Mouse (Mus musculus) hindbrain, embryonic 15.5 days (tissue): ENCODE data around the gene Fam50b. TPM values are rescaled to one million over a fixed set of nuclear protein-coding genes. Genes with fewer than 3 reads are reported as not detected.
A peak's percentile ranks its signal among the peaks of the same experiment; 100 is the strongest.

Experiments used
- ATAC-seq: fragments of 200-750 bp; cut with Nextera tagmentation; 2 replicates; pipeline ENCODE4 v1.8.0; 2017; ENCODE audit warnings: low read depth, moderate number of reproducible peaks, moderate TSS enrichment; ENCODE audit not compliant: low FRiP score
- H3K27ac ChIP-seq: fragments of 300-500 bp; sonication (generic); replicated peaks from 2 replicates; pipeline ENCODE4 v1.5.1; 2015; ENCODE audit warnings: mild to moderate bottlenecking, inconsistent platforms
- H3K27me3 ChIP-seq: fragments of 300-500 bp; sonication (generic); 2 replicates; pipeline ENCODE4 v1.6.1; 2015; ENCODE audit warnings: control low read depth, inconsistent platforms
- H3K36me3 ChIP-seq: fragments of 300-500 bp; sonication (generic); 2 replicates; pipeline ENCODE4 v1.6.1; 2015; ENCODE audit warnings: control low read depth, inconsistent platforms
- H3K4me1 ChIP-seq: fragments of 300-500 bp; sonication (generic); replicated peaks from 2 replicates; pipeline ENCODE4 v1.6.1; 2015; ENCODE audit warnings: control low read depth, inconsistent platforms
- H3K4me2 ChIP-seq: fragments of 300-500 bp; sonication (generic); 2 replicates; pipeline ENCODE4 v1.6.1; 2015; ENCODE audit warnings: moderate library complexity, mild to moderate bottlenecking, inconsistent platforms
- H3K4me3 ChIP-seq: fragments of 300-500 bp; sonication (generic); 2 replicates; pipeline ENCODE4 v1.5.1; 2015; ENCODE audit warnings: mild to moderate bottlenecking, inconsistent platforms
- H3K9ac ChIP-seq: fragments of 300-500 bp; sonication (generic); 2 replicates; pipeline ENCODE4 v1.6.1; 2015; ENCODE audit warnings: inconsistent platforms
- H3K9me3 ChIP-seq: fragments of 300-500 bp; sonication (generic); 2 replicates; pipeline ENCODE4 v1.6.1; 2016; ENCODE audit warnings: control low read depth, inconsistent platforms
- WGBS: fragments of 180-500 bp; shearing (Covaris S2); methylation state at CpG from one replicate; pipeline ENCODE4 v1.1.7; 2015; 5-methylcytosine and 5-hydroxymethylcytosine counted together
- polyA plus RNA-seq: library from polyadenylated mRNA; unstranded; fragments of >200 nt; fragmentation: Nextera tagmentation; extraction: Ambion mirVana; gene quantifications from 2 replicates; pipeline ENCODE4 v1.2.1, GENCODE M21; 2015

The Fam50b gene
- polyA plus RNA-seq, 1 experiment from 2014 or later = not detected

GRCm38 (mm10) chr13:34711410-34711809, 23.2 kb upstream of the Fam50b start:
- no peak for ATAC-seq
- Histone ChIP-seq H3K27me3 (no peaks in the 10 kb centered on the region), H3K4me2 (no peak overlapping the region), H3K9me3 (no peaks in the 10 kb centered on the region), H3K9ac (no peak overlapping the region), H3K27ac (no peak overlapping the region), H3K4me3 (no peak overlapping the region), H3K36me3 (no peaks in the 10 kb centered on the region), H3K4me1 (no peaks in the 10 kb centered on the region)
- WGBS = 83% methylated on average over 4 of the region's 4 CpGs

- Histone ChIP-seq H3K9ac (no peak overlapping the region), H3K27me3 (no peaks in the 10 kb centered on the region), H3K4me2 (no peak overlapping the region), H3K4me3 (no peak overlapping the region), H3K9me3 (no peaks in the 10 kb centered on the region), H3K36me3 (no peaks in the 10 kb centered on the region), H3K4me1 (peaks cover 4% of the 10 kb centered on the region; the same call in 1 of the 2 replicates), H3K27ac (no peak overlapping the region)
- ATAC-seq = no peak
- 58% methylated on average over 1 of the region's 1 CpGs for WGBS
These were observed 21.8 kb upstream of the Fam50b start for GRCm38 (mm10) chr13:34712881-34713280.

GRCm38 (mm10) chr13:34715437-34715838, 19.2 kb upstream of the Fam50b start:
- ATAC-seq = 0 out of 2 replicates have a peak, but pooled peaks have one; percentile 15
- Histone ChIP-seq H3K9ac (no peak overlapping the region), H3K27ac (no peak overlapping the region), H3K9me3 (no peaks in the 10 kb centered on the region), H3K36me3 (no peaks in the 10 kb centered on the region), H3K27me3 (no peaks in the 10 kb centered on the region), H3K4me1 (peaks cover 5% of the 10 kb centered on the region; the same call in 1 of the 2 replicates), H3K4me3 (no peak overlapping the region), H3K4me2 (no peak overlapping the region)
- 53% methylated on average over 7 of the region's 7 CpGs for WGBS

- H3K4me3 ChIP-seq = no peak overlapping the region
- no peak overlapping the region for H3K4me2 ChIP-seq
- no peak overlapping the region for H3K27ac ChIP-seq
- H3K9me3 ChIP-seq = no peaks in the 10 kb centered on the region
- no peak for ATAC-seq
- H3K4me1 ChIP-seq = peaks cover 19% of the 10 kb centered on the region
- no peaks in the 10 kb centered on the region for H3K27me3 ChIP-seq
- 68% methylated on average over 8 of the region's 8 CpGs for WGBS
- H3K36me3 ChIP-seq = no peaks in the 10 kb centered on the region
- no peak overlapping the region for H3K9ac ChIP-seq
These were observed 9.6 kb upstream of the Fam50b start for GRCm38 (mm10) chr13:34724831-34725592.

GRCm38 (mm10) chr13:34725800-34726476, 8.7 kb upstream of the Fam50b start:
- H3K27me3 ChIP-seq = no peaks in the 10 kb centered on the region
- 22% methylated on average over 9 of the region's 9 CpGs for WGBS
- peak overlapping the region; percentile 41 for H3K4me2 ChIP-seq
- no peak overlapping the region for H3K9ac ChIP-seq
- ATAC-seq = peak; percentile 78
- no peaks in the 10 kb centered on the region for H3K36me3 ChIP-seq
- H3K27ac ChIP-seq = peak overlapping the region; percentile 60; the same call in 1 of the 2 replicates
- peaks cover 19% of the 10 kb centered on the region for H3K4me1 ChIP-seq
- H3K4me3 ChIP-seq = peak overlapping the region; percentile 5; the same call in 1 of the 2 replicates
- H3K9me3 ChIP-seq = no peaks in the 10 kb centered on the region

- no peak overlapping the region for H3K9ac ChIP-seq
- H3K27me3 ChIP-seq = no peaks in the 10 kb centered on the region
- 50% methylated on average over 8 of the region's 8 CpGs for WGBS
- ATAC-seq = peak; percentile 39; the same call in 1 of the 2 replicates
- H3K4me3 ChIP-seq = peak overlapping the region; percentile 5; the same call in 1 of the 2 replicates
- H3K4me2 ChIP-seq = peak overlapping the region; percentile 41
- H3K36me3 ChIP-seq = no peaks in the 10 kb centered on the region
- peak overlapping the region; percentile 60; the same call in 1 of the 2 replicates for H3K27ac ChIP-seq
- peaks cover 19% of the 10 kb centered on the region for H3K4me1 ChIP-seq
- no peaks in the 10 kb centered on the region for H3K9me3 ChIP-seq
These were observed 8.2 kb upstream of the Fam50b start for GRCm38 (mm10) chr13:34726477-34726805.

GRCm38 (mm10) chr13:34727060-34727459, 7.6 kb upstream of the Fam50b start:
- H3K4me3 ChIP-seq = no peak overlapping the region
- ATAC-seq = no peak
- H3K4me1 ChIP-seq = peaks cover 19% of the 10 kb centered on the region
- H3K27me3 ChIP-seq = no peaks in the 10 kb centered on the region
- H3K4me2 ChIP-seq = no peak overlapping the region
- 99% methylated on average over 2 of the region's 2 CpGs for WGBS
- H3K9ac ChIP-seq = no peak overlapping the region
- no peaks in the 10 kb centered on the region for H3K9me3 ChIP-seq
- H3K27ac ChIP-seq = no peak overlapping the region
- no peaks in the 10 kb centered on the region for H3K36me3 ChIP-seq

- Histone ChIP-seq H3K4me3 (no peak overlapping the region), H3K4me2 (no peak overlapping the region), H3K36me3 (no peaks in the 10 kb centered on the region), H3K27me3 (no peaks in the 10 kb centered on the region), H3K9me3 (no peaks in the 10 kb centered on the region), H3K4me1 (peaks cover 9% of the 10 kb centered on the region; the same call in 1 of the 2 replicates), H3K27ac (no peak overlapping the region), H3K9ac (no peak overlapping the region)
- no peak for ATAC-seq
- WGBS = 93% methylated on average over 6 of the region's 6 CpGs
These were observed 3.1 kb upstream of the Fam50b start for GRCm38 (mm10) chr13:34731551-34731950.

GRCm38 (mm10) chr13:34733780-34734179, 870 bp upstream of the Fam50b start:
- no peak for ATAC-seq

GRCm38 (mm10) chr13:34737968-34738698, 3.5 kb downstream of the Fam50b start:
- H3K4me2 ChIP-seq = no peak overlapping the region
- no peaks in the 10 kb centered on the region for H3K27me3 ChIP-seq
- peaks cover 8% of the 10 kb centered on the region; the same call in 1 of the 2 replicates for H3K4me1 ChIP-seq
- WGBS = 79% methylated on average over 7 of the region's 7 CpGs
- H3K9me3 ChIP-seq = no peaks in the 10 kb centered on the region
- no peaks in the 10 kb centered on the region for H3K36me3 ChIP-seq
- no peak overlapping the region for H3K4me3 ChIP-seq
- ATAC-seq = no peak
- H3K9ac ChIP-seq = no peak overlapping the region
- H3K27ac ChIP-seq = no peak overlapping the region

More at GRCm38 (mm10) chr13:34733780-34734179, 870 bp upstream of the Fam50b start:
- no peak overlapping the region for H3K27ac ChIP-seq
- peaks cover 9% of the 10 kb centered on the region; the same call in 1 of the 2 replicates for H3K4me1 ChIP-seq
- H3K9ac ChIP-seq = no peak overlapping the region
- no peaks in the 10 kb centered on the region for H3K36me3 ChIP-seq
- WGBS = 67% methylated on average over 1 of the region's 1 CpGs
- H3K4me3 ChIP-seq = no peak overlapping the region
- H3K4me2 ChIP-seq = no peak overlapping the region
- no peaks in the 10 kb centered on the region for H3K27me3 ChIP-seq
- H3K9me3 ChIP-seq = no peaks in the 10 kb centered on the region

GRCm38 (mm10) chr13:34738699-34738973, 4.0 kb downstream of the Fam50b start:
- H3K36me3 ChIP-seq = no peaks in the 10 kb centered on the region
- H3K9ac ChIP-seq = no peak overlapping the region
- peaks cover 5% of the 10 kb centered on the region; the same call in 1 of the 2 replicates for H3K4me1 ChIP-seq
- 85% methylated on average over 1 of the region's 1 CpGs for whole genome bisulfite sequencing
- no peak overlapping the region for H3K4me3 ChIP-seq
- no peak for ATAC-seq
- H3K9me3 ChIP-seq = no peaks in the 10 kb centered on the region
- no peaks in the 10 kb centered on the region for H3K27me3 ChIP-seq
- no peak overlapping the region for H3K27ac ChIP-seq
- no peak overlapping the region for H3K4me2 ChIP-seq

GRCm38 (mm10) chr13:34739071-34739470, 4.4 kb downstream of the Fam50b start:
- no peaks in the 10 kb centered on the region for H3K9me3 ChIP-seq
- peaks cover 5% of the 10 kb centered on the region; the same call in 1 of the 2 replicates for H3K4me1 ChIP-seq
- H3K9ac ChIP-seq = no peak overlapping the region
- 76% methylated on average over 3 of the region's 3 CpGs for WGBS
- H3K4me3 ChIP-seq = no peak overlapping the region
- H3K27ac ChIP-seq = no peak overlapping the region
- H3K36me3 ChIP-seq = no peaks in the 10 kb centered on the region
- H3K27me3 ChIP-seq = no peaks in the 10 kb centered on the region
- no peak overlapping the region for H3K4me2 ChIP-seq
- no peak for ATAC-seq
